Mouse (Mus musculus) heart, postnatal 0 days (tissue): ENCODE results near the gene Slc4a3.

Experiments
- CTCF ChIP-seq: IDR thresholded peaks from 2 replicates; pipeline ENCODE4 v1.5.1; 2016; ENCODE audit warnings: antibody characterized with exemption, control low read depth, low read depth
- EP300 ChIP-seq: IDR thresholded peaks from 2 replicates; pipeline ENCODE4 v1.6.1; 2016; ENCODE audit warnings: antibody characterized with exemption, low read depth

GRCm38 (mm10) chr1:75557041-75557440 lies 11.0 kb downstream of the Slc4a3 start:
- no peak for TF ChIP-seq CTCF
- TF ChIP-seq EP300, result no peak
